Mouse (Mus musculus): ENCODE measurements around the gene Galnt10.

DNA sequence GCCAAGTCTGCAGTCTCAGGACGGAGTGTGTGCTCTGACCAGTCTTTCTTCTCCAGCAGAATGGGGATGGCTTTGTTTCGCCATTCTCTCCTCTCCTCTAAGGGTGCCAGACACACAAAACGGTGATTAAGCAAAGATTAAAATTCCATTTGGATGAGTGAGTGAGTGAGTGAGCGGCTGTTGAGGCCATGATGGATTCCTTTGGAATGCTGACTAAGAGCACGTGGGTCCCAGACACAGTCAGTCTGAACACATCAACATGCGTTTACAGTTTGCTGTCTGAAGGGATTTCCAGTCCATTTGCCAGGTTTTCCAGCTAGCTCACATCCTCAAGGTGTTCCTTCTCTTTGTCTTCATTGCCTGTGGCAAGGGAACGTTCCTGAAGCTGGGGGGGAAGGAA, 74.4 kb downstream of the Galnt10 start:
- TF ChIP-seq POLR2A (IDR thresholded peaks at IDR 0.05; ENCODE audit: borderline replicate concordance, insufficient read depth, low read length): no peak
- no peak for TF ChIP-seq CTCF (IDR thresholded peaks at IDR 0.05; ENCODE audit: borderline replicate concordance, insufficient read depth, low read depth, low read length)

All from cerebellum, adult 2 months (tissue).